Mouse (Mus musculus) C2C12 (cell line): ENCODE measurements around the gene Vps13d.

ENCODE experiments used
- CEBPB ChIP-seq: IDR thresholded peaks from one replicate; pipeline ENCODE4 v1.6.1; 2011; ENCODE audit warnings: low read depth, mild to moderate bottlenecking, control low read depth, moderate library complexity
- CTCF ChIP-seq: IDR thresholded peaks from one replicate; pipeline ENCODE4 v1.5.1; 2011; ENCODE audit not compliant: control insufficient read depth, insufficient read depth, insufficient read length
- FOSL1 ChIP-seq: IDR thresholded peaks from one replicate; pipeline ENCODE4 v1.8.0; 2011; ENCODE audit warnings: mild to moderate bottlenecking, low read length; ENCODE audit not compliant: poor library complexity, insufficient read depth, severe bottlenecking
- MAX ChIP-seq: IDR thresholded peaks from one replicate; pipeline ENCODE4 v1.6.1; 2011; ENCODE audit warnings: mild to moderate bottlenecking, control low read depth
- MYOD1 ChIP-seq: IDR thresholded peaks from one replicate; pipeline ENCODE4 v1.6.1; 2011; ENCODE audit warnings: low read depth; ENCODE audit not compliant: control insufficient read depth, insufficient read length
- MYOG ChIP-seq: IDR thresholded peaks from one replicate; pipeline ENCODE4 v1.6.1; 2011; ENCODE audit not compliant: control insufficient read depth, insufficient read length; ENCODE audit errors: extremely low read depth
- USF1 ChIP-seq: IDR thresholded peaks from one replicate; pipeline ENCODE4 v1.6.1; 2011; ENCODE audit warnings: low read depth, mild to moderate bottlenecking, control low read depth, moderate library complexity

GRCm38 (mm10) chr4:144949441-144950326 lies 245.1 kb downstream of the Vps13d start:
- TF ChIP-seq CTCF = no peak
- TF ChIP-seq USF1 = no peak
- no peak for TF ChIP-seq MAX
- TF ChIP-seq MYOD1 = peak; percentile 74
- no peak for TF ChIP-seq MYOG
- TF ChIP-seq FOSL1 = no peak
- TF ChIP-seq CEBPB = peak; percentile 80
